Mouse (Mus musculus): ENCODE data around the gene Washc3. TPM values are rescaled to one million over a fixed set of nuclear protein-coding genes. Genes with fewer than 3 reads are reported as not detected.

The Washc3 gene
- polyA plus RNA-seq, 1 experiment = 41.2 TPM

DNA sequence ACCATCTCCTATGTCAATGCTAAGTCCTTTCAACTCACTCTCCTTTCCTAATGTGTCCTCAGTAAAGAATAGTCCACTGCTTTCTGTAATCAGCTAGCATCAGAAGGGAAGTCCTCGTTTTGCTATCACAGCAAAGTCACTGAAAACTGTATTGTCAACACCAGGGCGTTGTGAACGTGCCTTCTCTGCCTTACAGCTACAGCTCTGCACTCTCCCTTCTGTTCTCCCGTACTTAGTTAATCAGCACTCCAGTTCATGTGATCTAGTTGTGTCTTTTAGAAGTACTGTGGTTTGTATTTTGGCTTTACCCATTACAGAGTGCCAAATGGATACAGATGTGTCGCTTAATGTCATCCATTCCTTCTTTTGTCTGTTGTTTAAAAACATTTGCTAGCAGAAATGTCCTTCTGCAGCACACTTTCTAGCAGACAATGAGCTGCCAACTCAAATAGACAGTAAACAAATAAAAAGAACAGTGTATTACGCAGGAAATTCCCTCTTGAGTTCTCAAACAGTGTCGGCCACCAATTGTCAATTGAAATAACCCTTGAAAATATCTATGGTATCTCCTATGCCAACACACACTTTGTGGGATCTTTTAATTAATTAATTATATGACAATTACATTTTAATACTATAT lies 33.3 kb upstream of the Washc3 start:
- Histone ChIP-seq H3ac (ENCODE audit: control insufficient read depth, insufficient read length, low read depth) (no peak overlapping the region), H3K79me2 (ENCODE audit: control insufficient read depth, insufficient read depth) (no peaks in the 10 kb centered on the region), H3K79me3 (ENCODE audit: low read depth) (peaks cover 2% of the 10 kb centered on the region), H3K36me3 (ENCODE audit: control insufficient read depth, insufficient read depth) (peaks cover 34% of the 10 kb centered on the region), H3K27me3 (ENCODE audit: control insufficient read depth, insufficient read depth, insufficient read length) (no peaks in the 10 kb centered on the region), H3K4me3 (ENCODE audit: insufficient read depth, poor library complexity, severe bottlenecking) (no peak overlapping the region)
- TF ChIP-seq MAX (IDR thresholded peaks at IDR 0.05) = no peak
- no peak for TF ChIP-seq MYOD1 (IDR thresholded peaks at IDR 0.05; ENCODE audit: control insufficient read depth, insufficient read length, low read depth)
- no peak for TF ChIP-seq FOSL1 (IDR thresholded peaks at IDR 0.05; ENCODE audit: insufficient read depth, low read length, poor library complexity, severe bottlenecking)
- no peak for TF ChIP-seq CTCF (IDR thresholded peaks at IDR 0.05; ENCODE audit: control insufficient read depth, insufficient read depth, insufficient read length)
- TF ChIP-seq USF1 (IDR thresholded peaks at IDR 0.05; ENCODE audit: low read depth) = no peak
- TF ChIP-seq CEBPB (IDR thresholded peaks at IDR 0.05; ENCODE audit: low read depth) = no peak
- no peak for TF ChIP-seq MYOG (IDR thresholded peaks at IDR 0.05; ENCODE audit: control insufficient read depth, extremely low read depth, insufficient read length)

DNA sequence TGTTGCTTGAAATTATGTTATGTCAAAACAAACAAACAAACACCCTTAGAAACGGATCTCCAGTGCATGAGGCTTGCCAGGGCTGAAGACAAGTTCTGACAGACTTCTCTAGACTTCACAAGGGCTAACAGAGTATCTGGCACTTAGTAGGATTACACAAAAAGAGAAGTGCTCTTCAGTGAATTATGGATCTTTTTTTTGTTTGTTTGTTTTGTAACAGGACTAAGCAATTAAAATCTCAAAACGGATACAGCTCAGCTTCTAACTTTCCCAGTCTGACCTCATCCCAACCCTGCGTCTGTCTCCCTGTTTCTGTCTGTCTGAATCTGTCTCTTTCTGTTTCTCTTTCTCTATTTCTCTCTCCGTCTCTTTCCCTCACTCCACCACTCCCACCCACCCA lies 352 bp upstream of the Washc3 start:
- Histone ChIP-seq H3K79me2 (ENCODE audit: control insufficient read depth, insufficient read depth) (peaks cover 10% of the 10 kb centered on the region), H3ac (ENCODE audit: control insufficient read depth, insufficient read length, low read depth) (no peak overlapping the region), H3K79me3 (ENCODE audit: low read depth) (no peaks in the 10 kb centered on the region), H3K36me3 (ENCODE audit: control insufficient read depth, insufficient read depth) (peaks cover 3% of the 10 kb centered on the region), H3K27me3 (ENCODE audit: control insufficient read depth, insufficient read depth, insufficient read length) (no peaks in the 10 kb centered on the region), H3K4me3 (ENCODE audit: insufficient read depth, poor library complexity, severe bottlenecking) (peak overlapping the region; percentile 68)
- TF ChIP-seq MYOG (IDR thresholded peaks at IDR 0.05; ENCODE audit: control insufficient read depth, extremely low read depth, insufficient read length) (no peak), MAX (IDR thresholded peaks at IDR 0.05) (no peak), FOSL1 (IDR thresholded peaks at IDR 0.05; ENCODE audit: insufficient read depth, low read length, poor library complexity, severe bottlenecking) (no peak), USF1 (IDR thresholded peaks at IDR 0.05; ENCODE audit: low read depth) (no peak), CTCF (IDR thresholded peaks at IDR 0.05; ENCODE audit: control insufficient read depth, insufficient read depth, insufficient read length) (no peak), CEBPB (IDR thresholded peaks at IDR 0.05; ENCODE audit: low read depth) (no peak), MYOD1 (IDR thresholded peaks at IDR 0.05; ENCODE audit: control insufficient read depth, insufficient read length, low read depth) (no peak)

DNA sequence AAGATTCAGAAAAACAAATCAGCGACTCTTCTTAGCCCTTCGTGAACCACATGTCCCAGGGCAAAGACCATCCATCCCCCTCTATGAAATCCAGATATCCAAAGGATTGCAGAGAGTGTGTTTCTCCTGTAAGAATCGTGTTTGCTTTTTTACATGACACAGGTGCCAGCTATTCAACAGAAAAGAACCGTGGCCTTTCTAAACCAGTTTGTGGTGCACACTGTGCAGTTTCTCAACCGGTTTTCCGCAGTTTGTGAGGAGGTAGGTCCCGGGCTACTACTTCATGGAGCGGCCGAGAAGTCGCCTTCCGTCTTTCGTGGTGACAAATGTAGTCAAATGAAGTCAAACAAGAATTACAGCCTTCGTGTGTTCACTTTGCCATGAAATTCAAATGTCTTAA lies 757 bp downstream of the Washc3 start:
- H3K27me3 ChIP-seq (ENCODE audit: control insufficient read depth, insufficient read depth, insufficient read length) = no peaks in the 10 kb centered on the region
- H3K79me2 ChIP-seq (ENCODE audit: control insufficient read depth, insufficient read depth) = peaks cover 10% of the 10 kb centered on the region
- H3K79me3 ChIP-seq (ENCODE audit: low read depth) = no peaks in the 10 kb centered on the region
- H3K36me3 ChIP-seq (ENCODE audit: control insufficient read depth, insufficient read depth) = peaks cover 8% of the 10 kb centered on the region
- H3K4me3 ChIP-seq (ENCODE audit: insufficient read depth, poor library complexity, severe bottlenecking) = peak overlapping the region; percentile 68
- TF ChIP-seq USF1 (IDR thresholded peaks at IDR 0.05; ENCODE audit: low read depth) (no peak), MYOG (IDR thresholded peaks at IDR 0.05; ENCODE audit: control insufficient read depth, extremely low read depth, insufficient read length) (no peak), MYOD1 (IDR thresholded peaks at IDR 0.05; ENCODE audit: control insufficient read depth, insufficient read length, low read depth) (no peak), FOSL1 (IDR thresholded peaks at IDR 0.05; ENCODE audit: insufficient read depth, low read length, poor library complexity, severe bottlenecking) (no peak), MAX (IDR thresholded peaks at IDR 0.05) (no peak), CTCF (IDR thresholded peaks at IDR 0.05; ENCODE audit: control insufficient read depth, insufficient read depth, insufficient read length) (no peak), CEBPB (IDR thresholded peaks at IDR 0.05; ENCODE audit: low read depth) (no peak)
- peak overlapping the region; percentile 70 for H3ac ChIP-seq (ENCODE audit: control insufficient read depth, insufficient read length, low read depth)

DNA sequence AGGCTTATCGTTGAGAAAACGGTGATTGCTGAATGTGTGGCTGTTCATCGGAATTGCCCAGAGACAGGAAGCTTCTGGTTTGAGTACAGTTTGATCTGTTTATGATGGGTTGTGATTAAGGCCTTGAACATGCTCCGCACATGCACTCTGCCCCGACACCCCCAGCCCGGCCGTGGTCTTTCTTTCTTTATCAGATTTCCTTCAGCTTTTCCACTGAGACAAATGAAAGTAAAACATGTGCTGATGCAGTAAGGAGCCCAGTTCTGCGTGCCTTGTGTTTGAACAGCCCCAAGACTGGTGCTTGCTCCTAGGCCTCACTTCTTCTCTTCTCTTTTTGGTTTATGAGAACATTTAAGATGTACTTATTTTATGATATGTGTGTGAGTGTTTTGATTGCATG lies 1.7 kb downstream of the Washc3 start:
- no peak overlapping the region for H3ac ChIP-seq (ENCODE audit: control insufficient read depth, insufficient read length, low read depth)
- peaks cover 10% of the 10 kb centered on the region for H3K79me2 ChIP-seq (ENCODE audit: control insufficient read depth, insufficient read depth)
- peaks cover 8% of the 10 kb centered on the region for H3K36me3 ChIP-seq (ENCODE audit: control insufficient read depth, insufficient read depth)
- no peaks in the 10 kb centered on the region for H3K79me3 ChIP-seq (ENCODE audit: low read depth)
- no peak overlapping the region for H3K4me3 ChIP-seq (ENCODE audit: insufficient read depth, poor library complexity, severe bottlenecking)
- H3K27me3 ChIP-seq (ENCODE audit: control insufficient read depth, insufficient read depth, insufficient read length) = no peaks in the 10 kb centered on the region
- TF ChIP-seq MYOG (IDR thresholded peaks at IDR 0.05; ENCODE audit: control insufficient read depth, extremely low read depth, insufficient read length) (no peak), MYOD1 (IDR thresholded peaks at IDR 0.05; ENCODE audit: control insufficient read depth, insufficient read length, low read depth) (no peak), CTCF (IDR thresholded peaks at IDR 0.05; ENCODE audit: control insufficient read depth, insufficient read depth, insufficient read length) (no peak), USF1 (IDR thresholded peaks at IDR 0.05; ENCODE audit: low read depth) (no peak), FOSL1 (IDR thresholded peaks at IDR 0.05; ENCODE audit: insufficient read depth, low read length, poor library complexity, severe bottlenecking) (no peak), CEBPB (IDR thresholded peaks at IDR 0.05; ENCODE audit: low read depth) (no peak), MAX (IDR thresholded peaks at IDR 0.05) (no peak)

DNA sequence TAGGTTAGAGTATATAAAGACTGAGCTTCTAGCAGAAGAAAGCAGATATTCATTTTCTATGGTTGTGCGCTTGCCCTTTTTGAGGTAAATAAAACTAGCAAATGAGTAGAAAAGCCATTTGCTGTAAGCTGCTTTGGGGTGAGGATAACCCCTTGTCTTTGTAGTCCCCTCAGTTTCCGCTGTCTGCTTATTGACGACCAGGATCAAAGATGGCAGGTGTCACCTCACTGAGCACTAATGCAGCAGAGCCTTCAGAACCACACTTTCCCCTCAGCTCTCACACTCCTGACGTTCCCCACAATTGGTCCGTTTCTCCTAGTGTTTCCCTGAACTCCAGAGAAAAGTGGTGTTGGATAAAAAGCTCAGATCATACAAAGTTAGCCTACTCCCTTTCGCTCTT lies 2.3 kb downstream of the Washc3 start:
- TF ChIP-seq MAX (IDR thresholded peaks at IDR 0.05) = no peak
- no peak for TF ChIP-seq MYOG (IDR thresholded peaks at IDR 0.05; ENCODE audit: control insufficient read depth, extremely low read depth, insufficient read length)
- TF ChIP-seq CEBPB (IDR thresholded peaks at IDR 0.05; ENCODE audit: low read depth) = no peak
- no peak for TF ChIP-seq FOSL1 (IDR thresholded peaks at IDR 0.05; ENCODE audit: insufficient read depth, low read length, poor library complexity, severe bottlenecking)
- no peak for TF ChIP-seq USF1 (IDR thresholded peaks at IDR 0.05; ENCODE audit: low read depth)
- TF ChIP-seq MYOD1 (IDR thresholded peaks at IDR 0.05; ENCODE audit: control insufficient read depth, insufficient read length, low read depth) = no peak
- no peak for TF ChIP-seq CTCF (IDR thresholded peaks at IDR 0.05; ENCODE audit: control insufficient read depth, insufficient read depth, insufficient read length)
- Histone ChIP-seq H3K79me3 (ENCODE audit: low read depth) (no peaks in the 10 kb centered on the region), H3K4me3 (ENCODE audit: insufficient read depth, poor library complexity, severe bottlenecking) (no peak overlapping the region), H3K27me3 (ENCODE audit: control insufficient read depth, insufficient read depth, insufficient read length) (no peaks in the 10 kb centered on the region), H3K36me3 (ENCODE audit: control insufficient read depth, insufficient read depth) (peaks cover 8% of the 10 kb centered on the region), H3ac (ENCODE audit: control insufficient read depth, insufficient read length, low read depth) (no peak overlapping the region), H3K79me2 (ENCODE audit: control insufficient read depth, insufficient read depth) (peaks cover 10% of the 10 kb centered on the region)

Measured in C2C12 (cell line).